Mouse (Mus musculus) mouse embryonic stem cell (cell line): Measurements from ENCODE around the gene Tmem38b.
"Not testable (repeated sequence)": the region's sequence is repeated elsewhere in the genome, so short reads cannot be mapped to it uniquely, and the experiment has no call there.

Experiments
- in situ Hi-C, 2 experiments: fragments of 300-500 bp; cut with MboI; formaldehyde crosslinking; loops; 1 replicate in 1 of 2; 3 replicates in 1 of 2; pipeline ENCODE4 v1.14.3; 2019 to 2020; ENCODE audit warnings: low sequenced_read_pairs in 2 of 2, low pct_unique_long_range_greater_than_20kb in 1 of 2, mixed read lengths in 1 of 2; ENCODE audit not compliant: unreplicated experiment in 1 of 2

Tmem38b gene

DNA sequence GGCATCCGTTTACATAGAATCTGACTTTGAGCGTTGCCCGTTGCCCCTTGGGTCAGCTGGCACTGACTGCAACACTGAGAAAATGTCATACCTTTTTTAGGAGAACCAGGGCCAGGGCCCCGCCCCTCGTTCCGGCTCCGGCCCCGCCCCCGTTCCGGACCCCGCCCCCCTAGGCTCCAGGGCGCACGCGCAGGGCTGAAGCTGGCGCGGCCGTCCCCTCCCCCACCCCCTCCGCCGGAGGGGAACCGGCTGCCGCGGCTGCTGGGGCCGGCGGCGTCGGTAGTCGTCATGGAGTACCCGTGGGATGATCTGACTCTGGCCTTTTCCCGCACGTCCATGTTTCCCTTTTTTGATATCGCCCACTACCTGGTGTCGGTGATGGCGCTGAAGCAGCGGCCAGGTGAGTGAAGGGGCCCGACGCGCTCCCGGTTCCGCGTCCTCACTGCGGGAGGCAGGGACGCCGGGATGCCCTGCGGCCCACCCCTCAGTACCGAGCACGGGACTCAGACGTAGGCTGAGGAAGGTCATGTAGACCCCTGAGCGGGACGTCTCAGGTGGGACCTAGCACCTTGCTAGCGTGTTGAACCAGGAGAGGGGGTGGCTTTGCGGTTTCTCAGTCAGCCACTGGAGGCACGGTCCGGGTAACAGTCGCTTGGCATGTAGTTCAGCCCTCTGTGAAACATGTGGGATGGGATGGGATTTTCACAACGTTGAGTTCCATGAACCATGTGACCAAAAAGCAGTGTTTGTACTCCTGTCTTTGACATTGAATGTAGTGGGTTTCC, at the start of gene Tmem38b:
Gene Tmem38b, plus strand, starts transcription at position 225 of the 785 bp plus-strand sequence.
- in situ Hi-C loops = no loop called here

DNA sequence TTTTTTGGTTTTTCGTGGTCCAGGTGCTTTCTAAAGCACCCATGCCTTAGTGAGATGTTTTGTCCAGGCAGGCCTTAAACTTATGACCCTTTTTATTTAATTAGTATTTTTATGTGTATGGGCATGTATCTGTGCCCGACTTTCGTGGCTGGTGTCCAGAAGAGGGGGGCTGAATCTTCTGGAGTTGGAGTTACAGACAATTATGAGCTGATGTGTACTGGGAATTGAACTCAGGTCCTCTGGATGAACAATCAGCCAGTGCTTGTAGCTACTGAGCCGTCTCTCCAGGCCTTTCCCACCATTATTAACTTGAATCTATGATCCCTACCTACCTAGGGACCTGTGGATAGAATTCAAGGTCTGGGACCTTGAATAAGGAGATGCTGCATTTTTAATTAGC, 44.4 kb upstream of the Tmem38b start:
- in situ Hi-C loops = loop anchor here in 1 of 2 experiments (10.0 kb wide), 1 partner anchor 63 kb away; no protein-coding TSS in a partner anchor

DNA sequence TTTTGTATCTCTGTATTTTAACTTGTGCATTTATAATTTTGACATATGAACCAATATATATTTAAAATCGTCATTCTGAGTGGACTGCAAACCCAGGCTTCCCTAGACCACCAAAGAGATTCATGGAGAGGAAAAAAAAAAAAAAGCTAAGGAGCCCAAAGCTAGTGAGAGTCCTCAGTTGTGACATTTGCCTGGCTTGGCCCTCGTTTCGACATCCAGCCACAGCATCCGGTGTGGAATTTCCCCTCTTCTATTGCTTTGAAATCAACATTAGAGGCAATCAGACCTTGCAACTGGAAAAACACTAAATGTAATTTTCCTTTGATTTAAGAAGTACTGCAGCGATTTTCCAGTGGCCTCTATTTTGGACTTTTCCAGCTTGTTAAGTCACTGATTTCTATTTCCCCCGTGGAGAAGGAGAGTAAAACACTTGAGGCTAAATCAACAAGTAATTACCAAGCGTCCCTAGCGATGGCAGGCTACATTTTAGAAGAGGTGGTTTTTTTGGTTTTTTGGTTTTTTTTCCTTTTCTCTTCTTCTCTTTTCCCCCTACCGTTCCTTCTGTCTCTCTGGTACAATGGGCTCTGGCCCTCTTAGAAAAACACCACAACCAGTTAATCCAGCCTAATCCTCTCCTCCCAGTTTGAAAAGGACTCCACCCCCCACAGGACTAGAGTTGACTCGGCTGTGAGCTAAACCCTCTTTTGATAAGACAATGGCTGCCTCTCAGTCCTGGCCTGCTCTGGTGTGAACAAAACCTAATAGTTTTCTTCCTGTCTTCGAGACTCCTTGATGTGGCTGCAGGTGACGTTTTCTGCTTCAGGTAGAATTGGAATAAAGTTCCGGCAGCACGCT, 43.4 kb upstream of the Tmem38b start:
- in situ Hi-C loops = loop anchor here in 1 of 2 experiments (10.0 kb wide), 1 partner anchor 62 kb away; no protein-coding TSS in a partner anchor

DNA sequence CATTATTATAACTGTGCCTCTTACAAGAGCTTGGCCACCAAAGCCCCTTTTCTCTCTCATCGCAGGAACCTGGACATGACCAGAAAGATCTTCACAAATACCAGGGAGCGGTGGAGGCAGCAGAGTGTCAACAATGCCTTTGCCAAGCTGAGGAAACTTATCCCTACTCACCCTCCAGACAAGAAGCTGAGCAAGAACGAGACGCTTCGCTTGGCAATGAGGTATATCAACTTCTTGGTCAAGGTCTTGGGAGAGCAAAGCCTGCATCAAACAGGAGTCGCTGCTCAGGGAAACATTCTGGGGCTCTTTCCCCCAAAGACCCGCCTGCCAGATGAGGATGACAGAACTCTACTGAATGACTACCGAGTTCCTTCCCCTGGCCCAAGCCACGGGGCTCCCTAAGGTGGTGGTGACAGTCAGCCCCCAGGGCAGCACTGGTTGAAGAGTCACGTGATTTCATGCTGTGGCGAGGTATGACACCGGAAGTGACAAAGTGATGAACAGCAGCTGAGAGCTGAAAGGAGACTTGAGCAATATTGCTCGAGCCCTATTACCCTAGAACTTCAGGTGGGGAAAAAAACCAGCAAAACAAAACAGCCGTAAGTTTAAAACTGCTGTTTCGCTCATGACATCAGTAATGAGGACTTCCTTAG, 40.0 kb upstream of the Tmem38b start:
- in situ Hi-C loops = loop anchor here in 1 of 2 experiments (10.0 kb wide), 1 partner anchor 59 kb away; no protein-coding TSS in a partner anchor

DNA sequence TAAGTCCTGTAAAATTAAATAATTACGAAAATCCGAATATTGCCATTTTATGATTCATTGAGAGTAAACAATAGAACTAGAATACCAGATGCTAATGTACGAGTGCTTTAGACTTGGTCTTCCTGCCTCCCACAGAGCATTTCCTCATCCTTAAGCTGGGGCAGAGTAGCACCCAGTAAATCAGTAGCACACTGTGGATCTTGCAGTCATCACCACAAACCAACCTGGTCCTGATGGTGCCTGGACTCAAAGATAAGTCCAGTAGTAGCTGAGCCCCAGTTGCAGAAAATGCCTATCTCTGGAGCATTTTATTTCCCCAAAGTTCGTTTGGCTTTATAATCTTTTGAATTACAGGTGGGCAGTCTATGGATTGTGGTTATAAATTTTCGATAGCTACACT, 39.0 kb upstream of the Tmem38b start:
- in situ Hi-C loops = loop anchor here in 1 of 2 experiments (10.0 kb wide), 1 partner anchor 58 kb away; no protein-coding TSS in a partner anchor

DNA sequence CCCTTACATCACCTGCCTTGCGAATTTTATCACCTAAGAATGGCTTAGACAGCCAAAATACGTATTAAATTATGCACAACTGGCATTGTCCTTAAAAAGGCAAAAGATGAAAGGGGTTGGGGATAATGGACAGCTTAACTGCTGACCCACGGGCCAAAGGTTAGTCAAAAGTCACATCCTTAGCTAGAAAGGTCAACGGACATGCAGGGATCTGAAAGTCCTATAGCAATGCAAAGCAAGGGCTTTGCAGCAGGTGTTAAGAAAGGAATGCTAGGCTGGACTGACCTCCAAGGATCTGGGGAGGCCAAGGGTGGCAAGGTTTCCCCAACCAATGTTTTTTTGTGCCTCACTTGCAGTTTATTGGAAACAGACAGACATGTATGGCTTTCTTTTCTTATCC, 36.5 kb upstream of the Tmem38b start:
- in situ Hi-C loops = loop anchor here in 1 of 2 experiments (10.0 kb wide), 1 partner anchor 55 kb away; no protein-coding TSS in a partner anchor

DNA sequence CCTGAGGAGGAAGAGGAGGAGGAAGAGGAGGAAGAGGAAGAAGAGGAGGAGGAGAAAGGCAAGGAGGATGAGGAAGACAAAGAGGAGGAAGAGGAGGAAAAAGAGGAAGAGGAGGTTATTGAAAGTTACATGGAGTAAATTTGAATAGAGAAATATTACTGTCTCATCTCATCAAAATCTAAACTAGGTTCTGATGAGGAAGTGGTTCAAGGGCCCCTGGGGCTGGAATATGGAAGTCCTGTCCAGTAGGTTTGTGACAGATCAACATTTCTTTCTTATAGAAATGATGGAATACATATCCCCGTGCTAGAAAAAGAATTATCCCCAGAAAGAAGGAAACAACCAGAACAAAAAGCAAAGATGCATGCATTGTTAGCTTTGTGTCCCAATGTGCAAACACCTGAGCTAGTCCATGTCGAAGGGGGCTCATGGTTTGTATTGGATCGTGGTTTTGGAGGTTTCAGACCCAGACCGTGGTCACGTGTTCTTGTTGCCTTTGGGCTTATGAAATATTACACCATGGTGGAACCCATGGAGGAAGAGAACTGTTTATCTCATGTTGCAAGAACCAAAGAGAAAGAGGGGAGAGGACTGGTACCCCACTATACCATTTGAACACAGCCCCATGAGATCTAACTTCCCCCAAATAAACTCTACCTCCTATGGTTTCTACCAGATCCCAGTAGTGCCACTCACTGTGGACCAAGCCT, 31.4 kb upstream of the Tmem38b start:
- in situ Hi-C loops = no loop called here

DNA sequence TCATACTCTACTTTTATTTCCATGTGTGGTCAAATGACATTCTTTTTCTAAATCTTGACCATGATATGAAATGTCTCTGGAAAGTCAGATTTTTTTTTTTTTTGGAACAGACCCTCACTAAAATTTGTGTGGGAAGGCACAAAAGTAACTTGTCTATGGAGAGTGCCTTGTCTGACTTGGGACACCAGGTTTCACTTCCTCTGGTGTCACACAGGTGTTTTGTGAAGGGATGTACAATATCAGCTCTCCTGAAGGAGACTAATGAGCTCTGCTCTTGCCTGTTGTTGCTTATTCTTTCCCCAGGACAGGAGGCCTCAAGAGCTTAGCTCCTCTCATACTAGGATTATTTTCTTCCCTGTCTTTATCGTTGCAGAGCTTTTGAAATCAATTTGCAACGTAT, 30.8 kb upstream of the Tmem38b start:
- in situ Hi-C loops = no loop called here

DNA sequence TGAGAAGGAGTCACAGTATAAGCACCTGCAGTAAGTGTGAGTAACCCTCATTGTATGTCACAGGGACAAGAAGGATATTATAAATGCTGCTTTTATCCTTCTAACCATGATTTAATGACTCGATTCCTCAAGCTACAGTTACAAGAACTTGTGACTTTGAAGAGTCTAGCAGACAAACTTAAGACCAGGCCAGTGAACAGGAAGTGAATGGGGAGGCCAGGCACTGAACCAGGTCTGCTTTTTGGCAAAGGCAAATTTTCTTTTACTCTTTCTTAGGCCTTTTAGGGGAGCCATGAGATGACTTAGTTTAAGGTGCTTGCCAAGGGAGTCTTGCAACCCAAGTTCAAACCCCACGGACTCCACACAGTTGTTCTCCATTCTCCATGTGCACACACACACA, 30.1 kb upstream of the Tmem38b start:
- in situ Hi-C loops = no loop called here

DNA sequence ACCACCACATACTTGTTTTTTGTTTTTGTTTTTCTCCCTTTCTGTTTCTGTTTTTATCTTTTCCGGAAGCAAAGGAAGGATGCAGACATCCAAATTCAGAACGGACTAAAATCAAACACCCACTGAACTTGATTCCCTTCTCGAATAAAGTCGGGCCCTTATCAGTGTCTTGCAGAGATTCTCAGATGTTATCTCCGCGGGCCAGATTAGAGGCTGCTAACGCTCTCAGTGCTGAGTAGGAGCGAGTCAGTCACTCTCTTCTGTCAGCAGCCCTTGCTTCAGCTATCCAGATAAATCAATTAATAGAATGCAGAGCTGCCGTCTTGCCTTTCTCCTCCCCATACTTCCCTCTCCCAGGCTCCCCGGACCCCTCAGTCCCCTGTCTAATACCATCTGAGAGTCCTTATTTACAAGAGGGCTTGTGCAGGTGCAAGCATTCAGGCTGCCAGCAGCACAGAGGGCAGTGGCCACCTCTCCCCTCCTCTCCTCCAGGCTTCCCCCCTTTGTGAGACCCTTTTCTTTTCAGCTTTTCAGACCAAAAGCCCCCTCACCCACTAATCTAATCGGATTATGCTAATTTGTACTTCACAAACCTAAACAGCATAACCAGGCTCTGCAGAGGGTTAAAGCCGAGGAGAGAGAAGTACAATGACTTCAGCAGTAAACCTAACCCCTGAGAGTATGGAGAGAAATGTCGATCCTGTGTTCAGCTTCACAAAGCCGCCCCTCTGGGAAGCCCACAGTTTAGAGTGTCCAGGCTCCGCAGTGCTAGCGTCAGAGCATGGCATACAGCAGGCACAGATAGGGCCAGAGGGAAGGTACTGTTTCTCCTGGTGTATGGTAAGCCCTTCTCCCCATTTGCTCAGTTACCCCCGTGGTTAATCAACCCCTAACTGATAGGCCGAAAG, 28.7 kb upstream of the Tmem38b start:
- in situ Hi-C loops = no loop called here

DNA sequence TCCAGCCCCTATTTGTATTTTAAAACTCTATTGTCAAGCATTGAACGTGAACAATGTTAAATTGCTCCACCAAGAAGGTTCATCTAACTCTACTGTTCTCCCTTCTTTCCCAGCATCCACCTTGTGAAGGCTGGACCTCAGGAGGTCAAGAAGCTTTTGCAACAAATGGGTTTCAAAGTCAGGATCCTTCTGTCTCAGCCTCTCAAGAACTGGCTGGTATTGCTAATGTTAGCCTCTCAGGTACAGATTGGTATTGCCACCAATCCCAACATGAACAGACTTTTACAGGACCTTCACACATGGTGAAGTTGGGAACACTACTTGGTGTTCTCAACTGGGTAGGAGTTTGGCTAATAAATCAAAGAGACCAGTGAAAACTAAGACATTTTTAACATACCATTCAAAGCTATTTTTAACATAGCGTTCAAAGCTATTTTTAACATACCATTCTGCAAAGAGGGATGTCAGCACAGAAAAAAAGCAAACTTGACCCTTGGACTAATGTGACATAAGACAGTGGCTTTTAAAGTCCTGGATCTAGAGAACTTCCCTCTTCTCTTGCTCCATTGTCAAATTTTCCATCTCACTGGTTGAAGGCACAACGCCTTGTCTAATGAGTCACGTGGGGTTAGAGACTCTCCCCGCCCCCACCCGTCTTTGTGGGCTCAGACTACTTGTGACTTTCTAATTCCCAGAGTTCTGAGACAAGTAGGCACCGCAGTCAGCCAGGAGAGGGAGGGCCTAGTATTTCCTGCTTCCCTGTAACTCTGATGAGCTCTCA, 26.8 kb upstream of the Tmem38b start:
- in situ Hi-C loops = no loop called here

DNA sequence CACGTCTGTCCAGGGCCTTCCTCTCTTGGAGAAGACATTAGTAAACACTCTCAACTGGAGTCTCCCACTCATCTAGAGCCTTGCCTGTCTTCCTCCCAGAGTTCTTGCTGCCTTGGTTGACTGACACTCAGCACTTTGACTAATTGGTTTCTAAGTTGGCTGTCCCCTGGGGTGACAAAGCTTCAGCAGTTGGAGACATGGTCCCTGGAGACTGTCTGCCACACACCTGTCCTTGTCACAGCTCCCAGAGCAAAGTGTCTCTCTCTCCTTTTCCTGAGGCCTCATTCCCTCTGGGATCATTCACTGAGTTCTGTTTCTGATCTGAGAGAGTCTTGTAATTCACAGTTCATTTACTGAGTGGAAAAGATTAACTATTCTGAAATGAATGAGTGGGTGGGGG, 26.1 kb upstream of the Tmem38b start:
- in situ Hi-C loops = no loop called here

DNA sequence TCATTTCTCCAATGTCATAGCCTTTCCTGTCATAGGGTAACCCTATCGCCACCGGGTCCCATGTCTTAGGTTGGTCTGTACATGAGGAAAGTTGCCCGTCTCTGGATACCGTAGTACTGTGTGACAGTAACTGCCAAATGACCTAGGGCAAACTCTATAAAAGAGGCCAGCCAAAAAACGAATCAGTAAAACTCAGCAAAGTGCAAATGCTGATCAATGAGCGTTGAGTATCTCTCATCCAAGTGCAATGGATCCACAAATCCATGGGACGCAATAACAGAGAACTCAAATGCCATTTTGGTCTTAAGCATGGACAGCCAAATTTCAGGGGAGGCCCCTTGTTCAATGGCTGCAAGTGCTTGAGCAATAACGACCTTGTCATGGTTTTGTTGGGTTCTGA, 22.2 kb upstream of the Tmem38b start:
- in situ Hi-C loops = not testable (repeated sequence)

DNA sequence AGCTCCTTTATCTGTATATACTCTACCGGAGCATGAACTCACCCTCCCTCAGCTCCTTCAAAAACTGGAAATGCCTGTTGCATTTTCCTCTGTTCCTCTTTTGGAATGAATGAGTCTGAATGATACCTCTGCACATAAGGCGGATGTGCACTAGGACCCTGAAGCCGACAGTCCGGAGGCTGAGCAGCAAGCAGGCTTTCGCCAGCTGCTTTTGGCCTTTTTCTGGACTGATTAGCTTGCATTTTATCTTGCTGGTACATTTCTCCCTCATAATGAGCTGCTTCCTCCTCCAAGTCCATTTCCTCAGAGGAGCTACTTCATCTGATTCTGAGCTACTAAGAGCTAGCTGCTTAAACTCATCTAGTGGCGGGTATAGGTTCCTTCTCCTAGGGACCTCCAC, 19.4 kb upstream of the Tmem38b start:
- in situ Hi-C loops = not testable (repeated sequence)

DNA sequence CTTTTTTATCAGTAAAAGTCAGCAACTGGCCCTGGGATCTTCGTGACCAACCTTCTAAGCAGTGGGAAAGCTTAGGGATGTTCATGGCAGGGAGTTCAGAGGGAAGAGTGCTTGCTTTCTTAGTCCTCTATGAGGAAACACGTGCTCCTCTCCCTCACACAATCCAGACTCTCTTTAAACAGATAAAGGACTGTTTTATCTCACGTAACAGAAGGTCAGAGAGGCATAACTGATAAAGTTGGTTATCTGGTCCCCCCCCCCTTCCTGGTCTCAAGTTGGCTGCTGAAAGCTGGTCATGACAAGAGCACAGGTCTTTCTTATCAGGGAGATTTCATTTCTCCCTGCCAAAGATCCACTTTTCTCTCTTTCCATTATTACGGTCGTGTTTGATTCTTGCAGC, 7.5 kb upstream of the Tmem38b start:
- in situ Hi-C loops = no loop called here

DNA sequence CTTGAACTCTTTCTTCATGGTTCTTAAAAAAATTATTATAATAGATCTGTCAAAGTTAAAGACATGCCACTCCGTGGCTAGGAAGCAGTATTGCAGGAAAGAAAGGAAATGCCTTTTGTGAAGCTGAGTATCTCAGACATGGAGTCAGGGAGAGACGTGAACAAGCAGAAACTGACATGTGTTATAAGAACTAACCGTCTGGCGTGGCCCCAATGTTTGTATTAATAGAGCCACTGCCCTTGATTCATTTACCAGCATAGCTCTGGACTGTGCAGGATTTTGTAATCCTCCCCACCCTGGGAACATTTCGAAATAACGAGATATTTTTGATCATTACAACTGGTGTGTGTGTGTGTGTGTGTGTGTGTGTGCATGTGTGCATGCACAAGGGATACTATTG, 2.1 kb upstream of the Tmem38b start:
- in situ Hi-C loops = no loop called here

DNA sequence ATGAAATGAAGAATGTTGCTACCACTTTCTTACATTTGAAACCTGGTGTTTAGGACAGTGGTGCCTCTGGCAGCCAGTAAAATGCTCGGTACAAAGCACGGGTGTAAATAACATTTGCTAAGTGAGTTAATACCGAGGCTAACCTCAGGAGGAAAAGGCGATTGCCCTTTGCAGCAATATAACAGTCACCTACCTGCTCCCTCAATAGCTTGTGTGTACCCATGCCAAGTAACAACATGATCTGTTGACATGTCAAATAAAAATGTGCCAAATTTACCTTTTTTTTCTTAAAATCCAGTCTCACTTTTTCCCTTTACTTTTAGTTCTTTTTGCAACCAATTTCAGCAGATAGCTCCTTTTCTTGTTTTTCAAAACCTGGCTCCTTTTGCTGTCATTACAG, 1.0 kb upstream of the Tmem38b start:
- in situ Hi-C loops = no loop called here
